Mouse (Mus musculus) heart, postnatal 0 days (tissue): ENCODE data around the gene C530025M09Rik. TPM values are rescaled to one million over a fixed set of nuclear protein-coding genes. Genes with fewer than 3 reads are reported as not detected.

Experiments used
- ATAC-seq: fragments of 200-750 bp; cut with Nextera tagmentation; 2 replicates; pipeline ENCODE4 v1.8.0; 2017; ENCODE audit warnings: low read depth, moderate number of reproducible peaks, moderate library complexity; ENCODE audit not compliant: insufficient read depth
- DNase-seq: peaks from one replicate; pipeline ENCODE4 v3.0.0-alpha.2; 2016; ENCODE audit warnings: low spot score
- H3K27ac ChIP-seq: fragments of 300-500 bp; sonication (generic); 2 replicates; pipeline ENCODE4 v1.5.1; 2014; ENCODE audit warnings: low read depth, mild to moderate bottlenecking
- H3K27me3 ChIP-seq: fragments of 300-500 bp; sonication (generic); 2 replicates; pipeline ENCODE4 v1.6.1; 2014; ENCODE audit warnings: low read length, mixed read lengths; ENCODE audit not compliant: control insufficient read depth, insufficient read depth
- H3K36me3 ChIP-seq: fragments of 300-500 bp; sonication (generic); replicated peaks from 2 replicates; pipeline ENCODE4 v1.6.1; 2014; ENCODE audit warnings: low read length, mixed read lengths; ENCODE audit not compliant: control insufficient read depth, insufficient read depth
- H3K4me1 ChIP-seq: fragments of 300-500 bp; sonication (generic); 2 replicates; pipeline ENCODE4 v1.6.1; 2014; ENCODE audit warnings: antibody characterized with exemption; ENCODE audit not compliant: control insufficient read depth, insufficient read depth
- H3K4me2 ChIP-seq: fragments of 300-500 bp; sonication (generic); 2 replicates; pipeline ENCODE4 v1.6.1; 2014; ENCODE audit warnings: low read depth, mild to moderate bottlenecking, low read length, moderate library complexity
- H3K4me3 ChIP-seq: fragments of 300-500 bp; sonication (generic); 2 replicates; pipeline ENCODE4 v1.5.1; 2014; ENCODE audit warnings: low read depth, low read length
- H3K9ac ChIP-seq: fragments of 300-500 bp; sonication (generic); replicated peaks from 2 replicates; pipeline ENCODE4 v1.6.1; 2014; ENCODE audit warnings: low read depth, low read length, mixed read lengths
- H3K9me3 ChIP-seq: fragments of 300-500 bp; sonication (generic); replicated peaks from 2 replicates; pipeline ENCODE4 v1.6.1; 2016; ENCODE audit warnings: low read length; ENCODE audit not compliant: control insufficient read depth
- CTCF ChIP-seq: IDR thresholded peaks from 2 replicates; pipeline ENCODE4 v1.5.1; 2016; ENCODE audit warnings: antibody characterized with exemption, control low read depth, low read depth
- EP300 ChIP-seq: IDR thresholded peaks from 2 replicates; pipeline ENCODE4 v1.6.1; 2016; ENCODE audit warnings: antibody characterized with exemption, low read depth
- WGBS: fragments of 180-500 bp; shearing (Covaris S2); extraction: QIAGEN DNeasy Blood & Tissue Kit; methylation state at CpG from one replicate; pipeline ENCODE4 v1.1.7; 2014; 5-methylcytosine and 5-hydroxymethylcytosine counted together
- polyA plus RNA-seq: library from polyadenylated mRNA; unstranded; fragments of >200 nt; fragmentation: Nextera tagmentation; extraction: Ambion mirVana; gene quantifications from 2 replicates; pipeline ENCODE4 v1.2.1, GENCODE M21; 2015
- total RNA-seq: library from RNA; depleted of rRNA; stranded (reverse); fragments of >200 nt; gene quantifications from 2 replicates; pipeline ENCODE4 v1.2.3, GENCODE M21; 2014; ENCODE audit warnings: low replicate concordance; rRNA removed

The C530025M09Rik gene
- total and polyA plus RNA-seq, 2 experiments from 2014 or later: not detected

DNA sequence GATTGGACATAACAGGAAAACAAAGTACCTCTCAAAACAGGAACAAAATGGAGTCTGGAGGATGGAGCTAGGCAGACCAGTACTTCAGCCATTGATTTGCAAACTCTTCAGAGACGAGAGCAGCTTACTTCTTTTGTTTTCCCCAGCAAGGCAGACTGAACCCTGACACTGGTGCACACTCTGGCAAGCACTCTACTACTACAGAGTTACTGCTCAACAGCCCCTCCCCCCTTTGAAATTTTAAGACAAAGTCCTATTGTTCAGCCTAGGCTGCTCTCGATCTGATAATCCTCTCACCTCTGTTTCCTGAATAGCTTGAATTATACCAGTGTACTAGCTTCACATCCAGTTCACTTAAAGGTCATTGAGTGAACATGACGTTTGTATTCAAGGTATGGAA lies 32.4 kb downstream of the C530025M09Rik start:
- no peak overlapping the region for H3K4me2 ChIP-seq
- ATAC-seq: no peak
- WGBS: 19% methylated on average over 3 of the region's 3 CpGs
- DNase-seq: no peak
- H3K27ac ChIP-seq: no peak overlapping the region
- H3K9me3 ChIP-seq: no peaks in the 10 kb centered on the region
- no peaks in the 10 kb centered on the region for H3K27me3 ChIP-seq
- H3K36me3 ChIP-seq: no peaks in the 10 kb centered on the region
- no peak overlapping the region for H3K9ac ChIP-seq
- TF ChIP-seq CTCF: no peak
- TF ChIP-seq EP300: no peak
- no peak overlapping the region for H3K4me3 ChIP-seq
- H3K4me1 ChIP-seq: no peaks in the 10 kb centered on the region

Other genes starting within 250 kb of the C530025M09Rik start
- gene Syndig1, start 2.0 kb downstream of the C530025M09Rik start, total RNA-seq: 1.5 and 1.9 TPM in 2 replicates
- gene Syndig1, start 2.0 kb downstream of the C530025M09Rik start, polyA plus RNA-seq: 0.51 and 0.82 TPM in 2 replicates